Mouse (Mus musculus): ENCODE data around the gene Fgf5.

- TF ChIP-seq CTCF (IDR thresholded peaks at IDR 0.05; ENCODE audit: control insufficient read depth, insufficient read depth, insufficient replicate concordance, low read depth, low read length) (no peak), POLR2A (IDR thresholded peaks at IDR 0.05; ENCODE audit: control insufficient read depth, low read depth, low read length) (no peak)
Measured at GRCm38 (mm10) chr5:98212501-98212900, 41.5 kb upstream of the Fgf5 start.
